Mouse (Mus musculus): ENCODE data around the gene Mlana.

Gene Mlana

DNA sequence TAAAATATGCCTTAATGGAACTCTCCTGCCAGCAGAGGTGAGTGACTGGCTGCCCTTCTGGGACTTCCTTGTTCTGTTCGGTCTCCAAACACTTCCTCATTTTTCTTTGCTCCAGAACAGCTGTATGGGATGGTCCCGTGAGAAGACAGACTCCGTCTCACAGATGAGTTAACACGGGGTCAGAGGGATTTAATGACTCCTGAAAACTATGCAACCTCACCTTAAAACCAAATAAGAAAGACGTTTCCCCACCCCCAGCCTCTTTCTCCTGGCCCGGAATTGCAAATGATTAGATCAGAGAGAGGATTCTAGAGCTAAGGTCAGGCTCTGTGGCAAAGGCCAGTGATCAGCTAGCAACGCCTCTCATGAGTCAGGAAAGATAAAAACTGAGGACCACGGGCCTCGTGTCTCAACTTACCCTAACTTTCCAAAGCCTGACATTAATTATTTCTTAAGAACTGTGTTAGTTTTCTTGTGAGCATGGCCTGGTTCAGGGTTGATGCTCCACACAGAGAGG lies 22.0 kb upstream of the Mlana start:
- no peak for DNase-seq (ENCODE audit: low spot score in 2 of 2)

DNA sequence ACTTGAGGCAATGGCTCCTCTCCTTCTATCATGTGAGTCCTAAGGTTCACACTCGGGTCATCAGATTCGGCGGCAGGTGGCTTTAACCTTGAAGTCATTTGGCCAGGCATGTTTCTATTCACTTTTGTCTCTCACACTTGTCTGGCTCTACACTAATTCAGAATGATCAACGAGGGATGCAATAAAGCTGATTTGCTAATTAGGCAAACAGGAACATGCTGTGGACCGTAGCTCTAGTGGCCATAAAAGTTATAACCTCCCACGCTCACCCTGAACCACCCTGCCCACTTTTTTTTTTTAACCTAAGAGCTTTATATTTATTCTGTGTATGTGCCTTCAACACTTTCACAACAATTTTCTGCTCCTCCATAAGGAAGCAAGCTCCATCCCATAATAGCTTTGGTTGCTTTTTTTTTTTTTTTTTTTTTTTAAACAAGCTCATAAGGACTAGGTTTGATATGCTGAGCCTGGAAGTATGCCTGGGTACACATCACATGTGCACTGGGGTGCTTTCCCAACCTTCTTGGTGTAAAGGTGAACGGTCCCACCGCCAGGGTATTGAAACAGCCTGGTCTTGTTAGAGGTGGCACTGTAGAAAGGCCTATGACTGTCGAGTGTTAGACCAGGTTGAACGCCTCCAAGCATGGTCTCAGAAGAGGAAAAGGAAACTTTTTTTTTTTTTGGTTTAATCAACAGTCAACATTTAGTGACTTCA lies 21.0 kb upstream of the Mlana start:
- DNase-seq (ENCODE audit: low spot score in 2 of 2): no peak

DNA sequence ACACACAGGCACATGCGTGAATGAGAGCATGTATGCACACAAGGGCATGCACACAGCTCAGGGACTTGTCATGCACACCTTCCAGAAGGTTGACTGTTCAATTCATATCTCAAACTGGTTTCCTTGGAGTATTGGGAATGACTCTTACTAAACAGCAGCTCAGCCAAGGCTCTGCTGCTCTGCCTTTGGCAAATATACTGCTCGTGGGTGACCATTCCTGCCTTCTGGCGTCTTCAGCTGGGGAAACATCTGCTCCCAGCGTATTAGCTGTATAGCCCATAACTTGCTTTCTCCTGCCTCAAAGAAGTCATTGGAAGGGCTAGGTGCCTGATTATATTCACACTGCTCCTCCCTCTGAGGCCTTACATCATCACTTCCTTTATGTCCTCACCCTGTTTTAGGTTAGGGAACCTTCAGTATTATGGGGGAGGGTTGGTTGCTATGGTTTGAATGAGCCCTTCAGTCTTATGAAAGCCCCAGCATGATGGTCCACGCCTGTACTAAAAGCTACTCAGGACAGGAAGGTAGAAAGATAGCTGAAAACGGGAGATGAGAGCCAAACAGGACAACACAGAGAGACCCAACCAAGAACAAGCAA lies 19.3 kb upstream of the Mlana start:
- no peak for DNase-seq (ENCODE audit: low spot score in 2 of 2)

DNA sequence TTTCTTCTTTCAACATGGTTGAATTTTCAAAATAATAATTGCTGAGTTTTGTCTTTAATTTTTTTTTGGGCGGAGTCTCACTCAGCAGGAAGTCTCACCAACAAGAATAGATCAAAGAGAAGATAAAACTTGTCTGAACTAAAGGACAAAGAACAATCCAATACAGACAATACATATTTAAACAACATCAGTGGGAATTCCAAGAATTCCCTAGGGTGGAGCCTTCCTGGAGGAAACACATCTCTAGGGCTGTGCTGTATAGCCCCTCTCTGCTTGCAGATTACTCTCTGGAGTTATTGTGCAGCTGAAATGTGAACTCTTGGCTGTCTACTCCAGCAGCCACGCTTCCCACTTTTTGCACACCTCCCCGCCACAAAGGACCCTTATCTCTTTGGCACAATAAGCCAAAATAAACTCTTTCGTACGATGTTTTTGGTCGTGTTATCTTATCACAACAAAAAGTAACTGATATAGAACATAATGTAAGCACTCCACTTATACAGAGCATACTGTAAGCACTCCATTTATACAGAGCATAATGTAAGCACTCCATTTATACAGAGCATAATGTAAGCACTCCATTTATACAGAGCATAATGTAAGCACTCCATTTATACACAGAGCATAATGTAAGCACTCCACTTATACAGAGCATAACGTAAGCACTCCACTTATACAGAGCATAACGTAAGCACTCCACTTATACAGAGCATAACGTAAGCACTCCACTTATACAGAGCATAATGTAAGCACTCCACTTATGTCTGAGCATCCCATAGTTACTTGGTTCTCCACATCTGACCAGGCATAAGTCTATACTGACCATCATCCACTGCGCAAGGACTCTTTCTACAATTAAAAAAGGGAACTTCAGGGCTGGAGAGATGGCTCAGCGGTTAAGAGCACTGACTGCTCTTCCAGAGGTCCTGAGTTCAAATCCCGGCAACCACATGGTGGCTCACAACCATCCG lies 17.2 kb upstream of the Mlana start:
- no peak for DNase-seq (ENCODE audit: low spot score in 2 of 2)

DNA sequence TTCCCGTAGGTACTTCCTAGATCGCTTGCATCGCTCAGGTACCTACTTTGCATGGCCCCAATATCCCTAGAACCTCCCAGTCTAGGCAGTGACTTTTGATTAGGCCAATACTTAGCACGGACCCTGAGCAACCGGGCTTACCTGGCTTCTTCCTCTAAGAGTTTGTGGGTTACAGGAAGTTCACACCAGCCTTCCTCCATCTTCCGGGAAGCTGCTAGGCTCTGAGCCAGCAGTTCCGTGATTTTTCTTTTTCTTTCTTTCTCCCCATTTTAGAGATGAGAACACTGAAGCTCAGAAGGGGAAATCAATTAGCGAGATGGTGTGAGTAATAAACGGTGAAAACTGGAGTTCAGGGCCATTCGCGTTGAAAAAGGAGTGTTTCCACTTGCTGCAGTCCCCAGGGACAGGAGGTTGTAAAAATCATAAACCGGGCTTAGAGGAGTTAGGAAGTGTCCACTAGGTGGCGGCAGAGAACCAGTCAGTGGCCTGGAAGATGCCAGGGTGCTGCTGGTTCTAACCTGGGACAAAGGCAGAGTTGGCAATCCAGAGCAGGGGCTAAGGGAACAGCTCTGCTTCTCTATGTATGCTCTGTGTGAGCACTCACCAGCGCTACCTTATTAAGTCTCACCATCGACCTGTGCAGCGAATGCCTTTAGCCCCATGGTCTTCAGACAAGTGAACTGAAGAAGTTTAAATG lies 13.6 kb upstream of the Mlana start:
- peak; percentile 90 to 91 for DNase-seq (ENCODE audit: low spot score in 2 of 2)

DNA sequence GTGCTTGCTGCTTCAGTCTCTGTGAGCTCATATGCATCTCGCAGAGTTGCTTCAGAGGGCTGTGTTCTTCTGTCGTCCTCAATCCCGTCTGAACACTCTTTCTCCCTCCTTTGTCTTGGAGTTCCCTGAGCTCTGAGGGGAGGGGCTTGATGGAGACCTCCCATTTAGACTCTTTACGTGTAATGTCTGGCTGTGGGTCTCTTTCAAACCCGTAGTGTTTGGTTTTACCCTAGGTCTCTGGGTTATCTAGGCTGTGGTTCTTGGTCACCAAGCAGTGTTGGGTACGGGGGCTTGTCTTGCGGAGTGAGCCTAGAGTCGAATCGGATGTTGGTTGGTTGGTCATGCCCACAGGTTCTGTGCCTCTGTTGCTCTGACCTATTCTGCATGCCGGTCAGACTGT lies 2.6 kb upstream of the Mlana start:
- no peak for DNase-seq (ENCODE audit: low spot score in 2 of 2)

DNA sequence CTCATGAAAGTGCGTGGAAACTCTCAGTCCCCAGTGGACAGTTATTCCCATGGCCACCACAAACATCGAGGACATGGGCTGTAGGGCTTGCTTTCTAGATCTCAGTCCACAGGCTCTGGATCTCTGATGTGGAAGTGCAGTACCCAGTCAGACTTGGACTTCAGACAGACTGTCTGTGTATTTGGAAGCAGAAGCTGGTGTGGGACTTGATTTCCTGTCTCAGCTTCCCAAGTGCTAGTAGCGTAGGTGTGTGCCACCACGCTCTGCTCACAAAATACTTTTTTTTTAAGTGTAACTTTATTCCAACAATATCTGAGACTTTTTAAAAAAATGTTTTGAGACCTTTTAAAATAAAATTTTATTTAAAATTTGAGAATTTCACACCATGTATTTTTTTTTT lies 1.3 kb upstream of the Mlana start:
- peak in 1 of 2 experiments; percentile 17 for DNase-seq (ENCODE audit: low spot score in 2 of 2)

DNA sequence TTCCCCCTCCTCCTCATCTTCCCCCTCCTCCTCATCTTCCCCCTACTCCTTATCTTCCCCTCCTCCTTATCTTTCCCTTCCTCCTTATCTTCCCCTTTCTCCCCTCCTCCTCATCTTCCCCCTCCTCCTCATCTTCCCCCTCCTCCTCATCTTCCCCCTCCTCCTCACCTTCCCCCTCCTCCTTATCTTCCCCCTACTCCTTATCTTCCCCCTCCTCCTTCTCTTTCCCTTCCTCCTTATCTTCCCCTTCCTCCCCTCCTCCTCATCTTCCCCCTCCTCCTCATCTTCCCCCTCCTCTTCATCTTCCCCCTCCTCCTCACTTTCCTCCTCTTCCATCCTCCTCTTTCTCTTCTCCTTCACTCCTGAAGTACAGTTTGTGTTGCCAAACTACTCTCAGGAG lies 784 bp upstream of the Mlana start:
- DNase-seq (ENCODE audit: low spot score in 2 of 2): no peak

DNA sequence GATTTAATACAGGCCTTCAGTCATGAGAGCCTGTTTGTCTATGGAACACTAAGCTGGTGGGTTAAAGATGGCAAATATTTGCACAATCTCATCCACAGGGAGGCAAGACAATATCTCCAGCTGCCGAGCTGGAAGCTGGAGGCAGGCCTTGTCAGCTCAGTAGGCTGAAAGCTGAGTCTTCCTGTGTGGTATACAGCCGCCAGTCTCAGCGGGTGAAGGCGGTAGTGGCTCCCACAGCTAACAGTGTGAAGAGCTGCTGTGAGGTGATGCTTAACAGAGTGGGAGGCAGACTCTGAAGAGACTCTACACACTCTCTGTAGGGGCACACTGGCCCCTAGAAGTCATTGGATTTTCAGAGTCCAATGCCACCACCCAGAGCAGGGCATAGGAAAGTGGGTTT lies 4.1 kb downstream of the Mlana start:
- peak; percentile 17 to 30 for DNase-seq (ENCODE audit: low spot score in 2 of 2)

DNA sequence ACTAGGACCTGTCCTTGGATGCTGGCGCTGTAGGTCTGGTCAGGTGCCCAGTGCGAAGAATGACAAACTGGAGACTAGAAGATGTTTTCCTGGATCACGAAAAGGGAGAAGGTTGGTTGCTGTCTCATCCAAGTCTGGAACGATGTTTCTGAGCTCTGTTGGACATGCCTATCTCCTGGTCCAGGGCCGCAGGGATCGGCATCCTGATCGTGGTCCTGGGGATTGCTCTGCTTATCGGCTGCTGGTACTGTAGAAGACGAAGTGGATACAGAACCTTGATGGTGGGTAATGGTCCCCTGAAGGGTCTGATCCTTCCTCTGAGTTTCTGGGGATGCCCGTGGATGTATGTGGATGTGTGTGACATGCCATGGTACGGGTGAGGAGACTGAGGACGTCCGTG lies 6.8 kb downstream of the Mlana start:
- DNase-seq (ENCODE audit: low spot score in 2 of 2): no peak

DNA sequence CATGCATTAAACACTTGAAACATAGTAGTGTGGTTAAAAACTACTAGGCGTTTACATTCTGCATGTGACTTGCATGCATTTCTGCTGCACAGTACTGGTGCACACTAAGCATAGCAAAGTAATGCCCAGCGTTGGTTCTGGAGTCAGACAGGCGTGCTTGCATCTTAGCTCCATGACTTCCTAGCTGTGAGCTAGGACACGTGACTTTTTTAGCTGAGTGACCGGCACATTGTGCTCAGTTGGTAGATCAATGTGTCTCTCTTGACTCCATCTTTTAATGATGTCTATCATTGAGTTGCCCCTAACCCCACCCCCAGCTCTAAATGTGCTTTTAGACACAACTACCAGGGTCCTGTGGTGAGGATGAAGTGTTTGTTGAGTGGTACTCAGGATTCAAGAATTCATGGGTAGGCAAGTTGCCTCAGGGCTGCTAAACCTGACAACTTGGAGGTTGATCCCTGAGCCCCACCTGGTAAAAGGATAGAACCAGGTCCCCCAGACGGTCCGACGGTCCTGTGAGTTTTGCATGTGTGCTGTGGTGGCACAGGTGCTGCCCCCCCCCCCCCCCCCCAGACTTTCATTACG lies 9.8 kb downstream of the Mlana start:
- no peak for DNase-seq (ENCODE audit: low spot score in 2 of 2)

DNA sequence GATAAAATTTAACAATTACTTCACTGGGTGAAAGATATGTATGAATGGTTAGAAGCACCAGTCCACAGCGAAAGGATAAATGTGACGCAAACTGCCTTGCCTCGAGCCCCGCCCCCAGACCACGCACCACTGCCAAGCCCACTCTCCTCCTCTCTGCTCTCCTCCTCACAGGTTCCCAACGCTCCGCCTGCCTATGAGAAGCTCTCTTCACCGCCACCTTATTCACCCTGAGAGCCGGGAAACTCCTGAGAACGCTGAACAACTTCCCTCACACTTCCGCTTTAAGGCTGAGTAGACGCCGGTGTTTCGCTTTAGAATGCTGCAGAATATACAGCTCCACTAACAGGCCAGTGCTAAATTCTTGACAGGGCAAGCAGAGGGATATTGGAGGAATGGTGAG lies 10.4 kb downstream of the Mlana start:
- DNase-seq (ENCODE audit: low spot score in 2 of 2): no peak

DNA sequence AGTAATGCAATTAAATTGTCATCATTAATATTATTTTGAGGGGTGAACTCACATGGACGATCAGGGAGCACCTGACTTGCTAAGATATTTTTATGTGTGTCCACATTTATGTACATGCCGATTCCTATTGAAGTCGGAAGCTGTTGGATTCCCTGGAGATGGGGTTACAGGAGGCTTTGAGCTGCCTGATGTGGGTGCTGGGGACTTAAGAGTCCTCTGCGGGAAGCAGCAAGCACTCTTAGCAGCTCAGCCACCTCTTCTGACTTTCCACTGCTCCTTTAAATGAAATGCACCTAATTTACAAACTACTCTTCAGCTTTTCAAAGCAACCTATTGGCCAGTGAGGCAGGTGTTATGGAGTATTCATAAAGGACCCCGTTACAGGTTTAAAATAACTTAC lies 10.8 kb downstream of the Mlana start:
- no peak for DNase-seq (ENCODE audit: low spot score in 2 of 2)

DNA sequence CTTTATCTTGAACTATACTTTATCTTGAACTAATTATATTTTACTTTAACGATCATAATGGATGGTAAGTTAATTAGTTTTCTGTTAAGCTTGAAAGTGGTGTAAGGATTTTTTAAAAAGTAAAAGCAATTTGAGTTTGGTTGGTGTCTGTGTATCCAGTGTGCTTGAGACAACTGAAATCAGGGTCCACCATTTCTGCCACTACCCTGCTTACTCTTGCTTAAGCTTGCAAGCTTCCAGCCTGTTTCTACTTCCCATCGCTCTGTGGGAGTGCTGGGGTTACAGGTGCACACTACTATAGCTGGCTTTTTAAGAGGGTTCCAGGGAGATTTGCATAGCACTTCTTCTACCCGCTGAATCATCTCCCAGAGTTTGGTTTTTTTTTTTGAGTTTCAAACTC lies 11.8 kb downstream of the Mlana start:
- no peak for DNase-seq (ENCODE audit: low spot score in 2 of 2)

DNA sequence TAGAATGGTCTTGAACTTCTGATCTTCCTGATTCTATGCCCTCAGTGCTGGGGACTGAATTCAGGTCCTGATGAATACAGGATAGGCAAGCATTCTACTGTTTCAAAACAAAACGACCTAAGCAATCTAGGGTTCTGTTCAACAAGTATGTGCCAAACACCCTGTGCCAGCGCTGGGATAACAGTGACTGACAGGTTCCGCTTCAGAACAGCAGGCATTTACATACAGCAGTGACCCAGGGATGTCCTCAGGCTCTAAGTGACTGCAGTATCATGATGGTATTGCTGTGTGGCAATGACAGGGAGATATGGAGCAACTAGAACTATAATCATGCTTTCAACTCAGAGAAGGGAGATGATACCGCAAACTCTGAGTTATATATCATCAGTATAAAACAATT lies 15.8 kb downstream of the Mlana start:
- no peak for DNase-seq (ENCODE audit: low spot score in 2 of 2)

DNA sequence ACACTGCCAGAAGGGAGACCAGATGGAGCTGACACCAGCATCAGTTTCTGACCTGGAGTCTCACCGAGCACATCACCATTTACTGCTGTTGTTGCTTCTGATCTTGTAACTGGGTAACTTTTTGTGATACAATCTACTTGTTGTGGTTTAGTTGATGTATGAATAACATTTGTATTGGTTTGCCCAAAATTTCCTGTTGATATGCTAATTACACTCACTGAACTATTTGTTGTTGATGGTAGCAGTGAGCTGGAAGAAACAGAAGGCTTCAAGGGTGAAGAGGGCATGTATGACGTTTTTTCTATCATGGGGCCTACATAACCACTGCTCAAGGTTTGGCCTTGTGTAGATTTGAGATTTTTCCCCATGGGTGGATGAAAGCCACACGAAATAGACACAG lies 20.2 kb downstream of the Mlana start:
- DNase-seq (ENCODE audit: low spot score in 2 of 2): no peak

DNA sequence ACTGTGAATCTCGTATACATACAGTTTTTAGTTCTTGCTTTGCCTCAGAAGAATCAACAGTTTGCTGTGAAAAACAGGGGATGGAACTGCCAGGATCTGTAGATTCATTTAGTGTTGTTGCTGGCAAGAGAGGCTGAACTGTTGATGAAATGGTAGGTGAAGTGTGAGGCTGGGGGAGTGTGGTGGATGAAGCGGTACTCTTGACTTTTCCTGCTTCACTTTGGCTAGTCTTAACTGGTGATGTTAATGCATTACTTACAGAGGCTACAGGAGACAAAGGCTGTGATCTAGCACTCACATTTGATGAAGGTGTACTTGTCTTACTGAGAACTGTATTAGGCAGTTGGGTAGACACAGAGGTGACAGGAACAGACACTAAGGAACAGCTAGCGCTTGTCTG lies 20.9 kb downstream of the Mlana start:
- no peak for DNase-seq (ENCODE audit: low spot score in 2 of 2)

DNA sequence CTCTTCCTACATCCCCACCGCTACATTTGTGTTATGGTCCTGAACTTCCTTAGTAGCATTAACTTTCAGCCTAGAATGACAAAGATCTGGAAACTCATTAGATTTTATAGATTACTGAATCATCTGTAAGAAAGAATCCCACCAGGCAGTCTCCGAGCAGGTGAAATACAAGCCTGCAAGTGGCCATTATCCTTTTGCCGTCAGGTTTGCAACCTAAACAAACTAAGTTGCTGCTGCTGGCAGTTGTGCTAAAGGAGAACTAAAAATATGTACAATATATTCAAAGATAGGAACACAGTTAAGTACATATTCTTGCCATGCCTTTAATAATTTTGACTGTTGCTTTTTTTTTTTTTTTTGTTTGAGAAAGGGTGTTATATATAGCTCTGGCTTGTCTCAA lies 37.8 kb downstream of the Mlana start:
- DNase-seq (ENCODE audit: low spot score in 2 of 2): no peak

DNA sequence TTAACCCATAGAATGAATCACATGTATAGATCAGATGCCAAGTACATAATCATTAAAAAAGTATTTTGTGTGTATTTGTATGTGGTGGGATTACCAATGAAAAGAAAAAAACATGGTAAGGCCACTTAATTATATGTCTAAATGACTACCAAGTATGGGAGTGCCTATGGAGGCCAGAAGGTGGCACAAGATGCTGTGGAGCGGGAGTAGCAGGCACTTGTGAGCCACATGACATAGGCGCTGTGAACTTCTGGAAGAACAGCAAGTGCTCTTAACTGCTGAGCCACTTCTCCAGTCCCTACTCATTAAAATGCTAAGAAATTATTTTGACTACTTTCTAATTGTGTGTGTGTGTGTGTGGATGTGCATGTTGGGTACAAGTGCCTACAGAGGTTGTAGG lies 42.0 kb downstream of the Mlana start:
- no peak for DNase-seq (ENCODE audit: low spot score in 2 of 2)

DNA sequence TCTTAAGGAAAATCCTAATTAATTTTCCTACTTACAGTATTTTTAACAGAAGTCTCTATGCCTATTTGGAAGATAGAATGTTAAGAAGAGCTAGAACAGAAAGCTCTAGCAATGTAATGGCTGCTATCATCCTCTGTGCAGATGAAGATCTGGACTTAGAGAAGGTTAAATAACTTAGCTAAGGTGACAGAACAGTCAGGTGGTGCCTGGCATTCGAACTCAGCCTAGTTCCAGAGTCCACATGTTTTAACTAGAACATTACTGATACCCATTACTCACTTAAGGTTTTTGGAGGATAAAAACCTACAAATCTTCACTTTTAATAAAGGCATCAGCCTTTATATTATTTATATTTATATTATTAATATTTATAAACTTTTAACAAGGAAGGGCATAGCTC lies 43.0 kb downstream of the Mlana start:
- DNase-seq (ENCODE audit: low spot score in 2 of 2): no peak

DNA sequence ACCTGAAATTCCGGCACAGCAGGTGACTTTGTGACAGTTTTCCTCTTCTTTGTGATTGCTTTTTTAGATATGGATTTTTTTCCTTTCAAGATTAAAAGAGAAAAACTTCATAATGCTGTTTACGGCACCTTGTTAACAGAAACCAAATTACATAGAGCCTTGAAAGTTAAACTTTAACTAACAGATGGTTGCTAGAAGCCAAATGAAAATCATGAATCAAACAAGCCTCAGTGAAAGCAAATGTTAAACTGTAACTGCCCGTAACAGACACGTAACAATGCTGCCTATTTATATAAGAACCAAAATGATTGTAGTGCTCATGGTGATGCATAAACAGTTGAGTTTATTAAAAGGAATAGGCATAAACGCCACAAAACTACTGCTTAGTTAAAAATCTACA lies 45.9 kb downstream of the Mlana start:
- no peak for DNase-seq (ENCODE audit: low spot score in 2 of 2)

DNA sequence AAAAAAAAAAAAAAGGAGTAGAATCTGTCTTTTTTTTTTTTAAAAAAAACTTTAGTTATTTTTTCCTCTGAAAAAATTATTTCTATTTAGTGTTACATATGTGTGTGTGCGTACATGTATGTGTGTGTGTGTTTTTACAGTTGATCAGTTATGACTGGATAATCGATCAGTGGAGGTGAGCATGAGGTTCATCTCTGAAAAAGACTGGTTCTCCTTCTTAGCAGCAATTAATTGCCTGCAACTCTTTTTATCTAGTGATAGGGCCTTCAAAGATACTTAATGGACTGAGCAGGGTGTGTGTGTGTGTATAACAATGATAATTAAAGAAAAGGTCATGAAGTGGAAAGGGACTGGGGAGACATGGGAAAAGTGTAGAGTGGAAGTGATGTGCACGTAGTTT lies 53.4 kb downstream of the Mlana start:
- DNase-seq (ENCODE audit: low spot score in 2 of 2): no peak

Data from right cerebral cortex, adult 2 months (tissue).